22 mouse cellular contexts compared by ENCODE assay signal in genomic region chr10:117378291-117378555, GRCm38 (mm10). TPM values are rescaled to one million over a fixed set of nuclear protein-coding genes. Genes with fewer than 3 reads are reported as not detected.
A peak's percentile ranks its signal among the peaks of the same experiment; 100 is the strongest.
DNase-seq lines count a peak whose midpoint lies in the region; ATAC-seq and TF ChIP-seq lines count a peak whose summit lies in the region.
"Had no signal": no experiment of that assay in that cellular context is flagged by ENCODE, and none has a peak within 500 bp of the region (broad histone marks: within the 10 kb centered on the region; RNA-seq: fewer than 3 reads in every experiment).

No protein-coding gene starts in this region.

- no peak for TF ChIP-seq CTCF in cerebellum, adult 2 months (IDR thresholded peaks at IDR 0.05; ENCODE audit: borderline replicate concordance, insufficient read depth, low read depth, low read length)

- H3K9me3 ChIP-seq in forebrain, embryonic 10.5 days = no peaks in the 10 kb centered on the region
- no peaks in the 10 kb centered on the region for H3K9me3 ChIP-seq in forebrain, embryonic 15.5 days
- no peaks in the 10 kb centered on the region for H3K9me3 ChIP-seq in hindbrain, embryonic 15.5 days
- no peaks in the 10 kb centered on the region for H3K9me3 ChIP-seq in hindbrain, embryonic 16.5 days (ENCODE audit: control insufficient read depth, low read length)
- H3K9me3 ChIP-seq: embryonic facial prominence, embryonic 10.5 days; embryonic facial prominence, embryonic 12.5 days; forebrain, embryonic 12.5 days; G1E had no signal

- peaks cover 17% of the 10 kb centered on the region for H3K4me1 ChIP-seq in forebrain, embryonic 10.5 days
- peaks cover 19% of the 10 kb centered on the region for H3K4me1 ChIP-seq in forebrain, embryonic 15.5 days
- H3K4me1 ChIP-seq in hindbrain, embryonic 15.5 days (replicated peaks) = peaks cover 15% of the 10 kb centered on the region
- peaks cover 9% of the 10 kb centered on the region for H3K4me1 ChIP-seq in hindbrain, embryonic 16.5 days (ENCODE audit: control insufficient read depth, insufficient read depth, low read depth, low read length)
- H3K4me1 ChIP-seq in cerebellum, adult 2 months (ENCODE audit: control insufficient read depth, insufficient read depth, low read length) = no peaks in the 10 kb centered on the region

- no peak for TF ChIP-seq POLR2A in cerebellum, adult 2 months (IDR thresholded peaks at IDR 0.05; ENCODE audit: borderline replicate concordance, insufficient read depth, low read length)

- H3K9ac ChIP-seq in forebrain, embryonic 15.5 days (replicated peaks) = no peak overlapping the region
- no peak overlapping the region for H3K9ac ChIP-seq in hindbrain, embryonic 15.5 days
- H3K9ac ChIP-seq in hindbrain, embryonic 16.5 days (ENCODE audit: low read depth, low read length) = no peak overlapping the region

- no peak for ATAC-seq in forebrain, embryonic 15.5 days (replicated peaks)
- ATAC-seq in hindbrain, embryonic 15.5 days (ENCODE audit: low FRiP score, low read depth) = no peak
- ATAC-seq in hindbrain, embryonic 16.5 days = no peak
- ATAC-seq: activated CD4-positive, CD25-positive, alpha-beta regulatory T cell, adult 4 months; forebrain, embryonic 14.5 days; forebrain, postnatal 0 days; Patski had no signal

- peaks cover 6% of the 10 kb centered on the region; the same call in 1 of the 2 replicates for H3K36me3 ChIP-seq in forebrain, embryonic 10.5 days (replicated peaks)
- H3K36me3 ChIP-seq in forebrain, embryonic 15.5 days = no peaks in the 10 kb centered on the region
- H3K36me3 ChIP-seq in hindbrain, embryonic 15.5 days = no peaks in the 10 kb centered on the region
- no peaks in the 10 kb centered on the region for H3K36me3 ChIP-seq in hindbrain, embryonic 16.5 days (ENCODE audit: control insufficient read depth, insufficient read depth, low read length)
- H3K36me3 ChIP-seq: embryonic facial prominence, embryonic 12.5 days; forebrain, embryonic 12.5 days; G1E had no signal

- no peak overlapping the region for H3K27ac ChIP-seq in forebrain, embryonic 10.5 days
- H3K27ac ChIP-seq in forebrain, embryonic 15.5 days (replicated peaks) = no peak overlapping the region
- H3K27ac ChIP-seq in hindbrain, embryonic 15.5 days (replicated peaks) = 0 out of 2 replicates have a peak overlapping the region, but pooled peaks have one; percentile 98
- H3K27ac ChIP-seq in hindbrain, embryonic 16.5 days (ENCODE audit: low read depth, low read length) = no peak overlapping the region
- no peak overlapping the region for H3K27ac ChIP-seq in cerebellum, adult 2 months (ENCODE audit: insufficient read depth, low read length)
- H3K27ac ChIP-seq: embryonic facial prominence, embryonic 12.5 days had no signal

- no peaks in the 10 kb centered on the region for H3K27me3 ChIP-seq in forebrain, embryonic 10.5 days (ENCODE audit: poor library complexity, severe bottlenecking)
- H3K27me3 ChIP-seq in forebrain, embryonic 15.5 days = no peaks in the 10 kb centered on the region
- H3K27me3 ChIP-seq in hindbrain, embryonic 15.5 days = no peaks in the 10 kb centered on the region
- no peaks in the 10 kb centered on the region for H3K27me3 ChIP-seq in hindbrain, embryonic 16.5 days (replicated peaks; ENCODE audit: control insufficient read depth, insufficient read depth, low read length)
- no peaks in the 10 kb centered on the region for H3K27me3 ChIP-seq in cerebellum, adult 2 months (ENCODE audit: control insufficient read depth, insufficient read depth, low read length)
- H3K27me3 ChIP-seq: embryonic facial prominence, embryonic 12.5 days; forebrain, embryonic 12.5 days; Patski had no signal

- no peak for DNase-seq in forebrain, embryonic 10.5 days (ENCODE audit: extremely low spot score, low spot score)
- peak; percentile 91 for DNase-seq in 3T3-L1 (ENCODE audit: low read depth, low spot score)
- peak; percentile 91 for DNase-seq in adipocyte (ENCODE audit: low spot score)
- no peak for DNase-seq in cerebellum, adult 2 months
- DNase-seq: adrenal gland, adult 2 months; adrenal gland, postnatal 10 days; adrenal gland, postnatal 25 days; cerebellum, adult 11 months; cerebellum, adult 18-20 months; cerebellum, postnatal 10 days; cerebellum, postnatal 25 days; forebrain, postnatal 0 days had no signal

- no peak overlapping the region for H3K4me2 ChIP-seq in forebrain, embryonic 15.5 days (replicated peaks)
- H3K4me2 ChIP-seq in hindbrain, embryonic 15.5 days = no peak overlapping the region
- H3K4me2 ChIP-seq in hindbrain, embryonic 16.5 days (ENCODE audit: low read length) = no peak overlapping the region

- 90% methylated on average over 11 of the region's 11 CpGs for WGBS in forebrain, embryonic 10.5 days
- whole genome bisulfite sequencing in forebrain, embryonic 15.5 days = 96% methylated on average over 11 of the region's 11 CpGs
- WGBS in hindbrain, embryonic 15.5 days = 92% methylated on average over 11 of the region's 11 CpGs
- WGBS in hindbrain, embryonic 16.5 days = 94% methylated on average over 11 of the region's 11 CpGs
- WGBS in cerebellum, adult 2 months = 97% methylated on average over 11 of the region's 11 CpGs

- H3K4me3 ChIP-seq in forebrain, embryonic 10.5 days = peak overlapping the region; percentile 94; the same call in 1 of the 2 replicates
- no peak overlapping the region for H3K4me3 ChIP-seq in forebrain, embryonic 15.5 days
- H3K4me3 ChIP-seq in hindbrain, embryonic 15.5 days = no peak overlapping the region
- no peak overlapping the region for H3K4me3 ChIP-seq in hindbrain, embryonic 16.5 days (ENCODE audit: low read length)
- H3K4me3 ChIP-seq in cerebellum, adult 2 months (replicated peaks; ENCODE audit: insufficient read depth, low read depth, low read length) = no peak overlapping the region

RNA-seq across cellular contexts. Expression of gene Cpsf6, which starts 1.6 kb away (rescaled TPM):
- 243 and 253 TPM in 2 replicates for polyA plus RNA-seq in forebrain, embryonic 10.5 days (2016; fragmentation: Nextera tagmentation; extraction: Ambion mirVana)
- polyA plus RNA-seq in forebrain, embryonic 15.5 days (2015; fragmentation: Nextera tagmentation; extraction: Ambion mirVana) = 201 and 205 TPM in 2 replicates
- polyA plus RNA-seq in hindbrain, embryonic 15.5 days (2015; fragmentation: Nextera tagmentation; extraction: Ambion mirVana) = 123 and 126 TPM in 2 replicates
- 111 and 128 TPM in 2 replicates for polyA plus RNA-seq in hindbrain, embryonic 16.5 days (2015; fragmentation: Nextera tagmentation; extraction: Ambion mirVana)
- polyA plus RNA-seq in cerebellum, adult 2 months (2012; rRNA removed) = 64.0 and 68.4 TPM in 2 replicates

Comparison
In these comparisons a context has a peak if more than half of its experiments do, and no peak if none do; other contexts are left out.
1. DNase-seq: peak in 3T3-L1 (single experiment) and adipocyte (single experiment); none in forebrain, embryonic 10.5 days (single experiment) and cerebellum, adult 2 months (0 of 2).